Mouse (Mus musculus) layer of hippocampus, postnatal 14 days (tissue): ENCODE data around the gene Itsn1. TPM values are rescaled to one million over a fixed set of nuclear protein-coding genes. Genes with fewer than 3 reads are reported as not detected.
A peak's percentile ranks its signal among the peaks of the same experiment; 100 is the strongest.

Experiments
- DNase-seq, 2 experiments: peaks; one replicate each; pipeline ENCODE4 v3.0.0; 2021 to 2022; ENCODE audit warnings: low spot score in 2 of 2, mixed read lengths in 1 of 2
- microRNA-seq, 2 experiments: library from miRNA; unstranded; fragments of <30 nt; microRNA quantifications; one replicate each; pipeline ENCODE4 v1.2.0; 2021
- total RNA-seq, 2 experiments: library from RNA; stranded (reverse); gene quantifications; 2 replicates each; pipeline ENCODE4 v1.2.3; 2021

Itsn1 gene
- total RNA-seq, 2 experiments from 2014 or later, result 155 to 157 TPM

DNA sequence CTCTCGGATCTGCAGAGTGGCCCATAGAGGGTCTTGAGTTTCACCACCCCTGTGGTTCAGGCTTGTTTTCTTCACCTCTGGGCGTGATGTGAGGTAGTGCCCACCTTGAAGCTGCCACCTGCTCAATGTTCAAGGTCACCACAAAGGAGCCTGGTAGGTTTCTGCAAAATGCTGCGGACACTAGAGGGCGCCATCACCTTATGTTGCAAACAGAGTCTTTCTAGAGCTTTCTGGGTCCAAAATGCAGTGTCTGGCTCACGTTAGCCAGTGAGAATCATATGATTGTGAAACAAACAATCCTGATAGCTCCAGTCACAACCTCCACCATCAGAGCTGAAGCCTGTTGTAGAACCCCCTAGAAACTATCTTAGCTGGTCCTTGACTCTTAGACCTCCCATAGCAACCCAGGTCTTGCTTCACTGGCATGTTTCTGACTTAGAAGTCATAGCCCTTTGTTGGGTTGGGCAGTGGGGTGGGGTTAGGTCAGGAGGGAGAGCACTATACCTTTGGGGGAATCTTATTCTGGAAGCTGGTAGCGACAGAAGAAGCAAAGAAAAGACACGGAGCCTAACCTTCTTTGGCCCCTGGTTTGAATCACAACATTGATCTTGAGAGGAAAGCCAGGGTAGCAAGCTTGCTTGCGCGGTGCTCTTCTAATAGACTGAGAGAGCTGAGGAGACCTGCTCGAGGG lies 207.4 kb downstream of the Itsn1 start:
- peak; percentile 78 to 86 for DNase-seq

DNA sequence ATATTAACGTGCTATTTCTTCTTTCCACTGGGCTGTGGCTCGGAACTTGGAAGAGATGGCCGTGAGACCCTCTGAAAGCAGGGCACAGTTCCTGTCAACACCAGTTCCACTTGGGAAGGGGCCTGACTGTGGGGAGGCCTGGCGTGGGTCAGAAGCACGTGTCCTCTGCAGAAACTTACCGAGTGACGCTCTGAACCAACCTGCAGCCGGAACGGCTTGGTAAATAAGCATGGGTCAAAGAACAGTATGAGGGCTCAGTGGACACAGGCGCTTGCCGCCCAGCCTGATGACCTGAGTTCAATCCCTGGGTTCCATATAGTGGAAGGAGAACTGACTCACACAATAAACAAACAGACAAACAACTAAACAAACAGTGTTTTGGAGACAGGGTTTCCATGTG lies 208.2 kb downstream of the Itsn1 start:
- no peak for DNase-seq

DNA sequence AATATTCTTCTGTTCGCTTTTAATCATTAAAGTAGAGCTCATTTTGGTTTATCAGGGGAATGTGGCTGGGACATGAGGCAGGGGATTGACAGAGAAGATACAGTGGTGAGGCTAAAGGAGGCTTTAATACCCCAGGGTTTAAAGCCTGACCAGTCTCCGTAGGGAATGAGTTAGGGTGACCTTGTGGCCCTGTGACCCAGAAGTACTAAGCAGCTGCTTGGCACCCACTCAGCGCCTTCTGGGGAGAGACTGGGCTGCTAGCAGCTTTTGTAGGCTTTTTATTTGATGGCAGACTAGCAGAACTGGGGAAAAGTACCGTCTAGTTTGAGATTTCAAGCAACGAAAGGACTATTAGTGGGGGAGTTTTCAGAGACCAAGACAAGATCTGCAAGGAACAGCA lies 209.1 kb downstream of the Itsn1 start:
- DNase-seq, result no peak

DNA sequence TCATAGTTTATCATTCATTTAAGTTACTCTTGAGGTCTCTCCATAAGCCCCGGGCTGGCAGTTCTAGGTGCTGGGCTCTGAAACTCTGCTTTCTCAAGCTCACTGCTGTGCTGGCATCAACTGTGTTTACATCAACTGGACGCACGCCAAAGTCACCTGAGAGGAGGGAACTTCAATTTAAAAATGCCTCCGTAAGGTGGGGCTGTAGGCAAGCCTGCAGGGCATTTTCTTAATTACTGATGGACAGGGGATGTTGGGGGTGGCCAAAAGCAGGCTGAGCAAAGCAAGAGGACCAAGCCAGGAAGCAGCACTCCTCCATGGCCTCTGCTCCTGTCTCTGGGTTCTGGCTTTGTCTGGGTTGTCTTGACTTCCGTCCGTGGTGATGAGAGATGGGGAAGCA lies 211.6 kb downstream of the Itsn1 start:
- no peak for DNase-seq

DNA sequence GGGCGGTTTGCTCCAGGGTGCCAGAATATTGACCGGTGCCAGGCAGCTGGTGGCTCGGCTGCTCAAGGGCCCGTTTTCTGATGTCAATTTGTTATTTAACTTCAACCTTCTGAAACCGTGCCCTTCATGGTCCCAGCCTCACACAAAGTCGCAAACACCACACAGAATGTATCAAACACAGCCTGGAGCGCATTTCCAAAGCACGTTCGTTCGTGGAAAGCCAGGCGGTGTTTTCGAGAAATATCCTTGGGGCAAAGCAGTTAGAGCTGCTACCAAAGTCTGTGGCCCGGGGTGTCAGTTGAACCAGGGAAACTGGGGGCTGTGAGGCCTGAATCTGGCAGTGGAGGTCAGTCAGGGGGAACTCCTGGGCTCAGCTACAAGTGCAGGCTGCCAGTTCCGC lies 213.1 kb downstream of the Itsn1 start:
- no peak for DNase-seq

- DNase-seq, result no peak
These were observed 217.2 kb downstream of the Itsn1 start for GRCm38 (mm10) chr16:91946261-91946660.

DNA sequence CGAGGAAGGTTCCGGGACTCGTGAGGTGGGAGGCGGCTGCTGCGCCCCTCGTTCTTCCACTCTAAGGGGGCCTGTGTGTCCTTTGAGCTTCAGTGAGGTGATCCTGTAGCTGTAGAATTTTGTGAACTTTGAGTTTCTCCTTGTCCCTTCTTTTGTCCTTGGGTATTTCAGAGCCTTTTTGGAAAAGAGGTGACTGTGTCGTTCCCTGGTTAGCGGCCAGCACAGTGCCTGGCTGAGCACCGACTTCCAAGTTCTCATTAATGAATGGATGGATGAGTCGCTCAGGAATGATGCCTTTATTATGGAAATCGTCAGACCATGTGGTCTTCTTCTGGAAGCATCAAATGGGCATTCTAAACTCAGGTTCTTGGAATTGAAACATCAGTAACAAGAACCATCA lies 218.0 kb downstream of the Itsn1 start:
- no peak for DNase-seq

- no peak for DNase-seq
These were observed 224.9 kb downstream of the Itsn1 start for GRCm38 (mm10) chr16:91953967-91954366.

GRCm38 (mm10) chr16:91954766-91955165 lies 225.7 kb downstream of the Itsn1 start:
- no peak for DNase-seq

DNA sequence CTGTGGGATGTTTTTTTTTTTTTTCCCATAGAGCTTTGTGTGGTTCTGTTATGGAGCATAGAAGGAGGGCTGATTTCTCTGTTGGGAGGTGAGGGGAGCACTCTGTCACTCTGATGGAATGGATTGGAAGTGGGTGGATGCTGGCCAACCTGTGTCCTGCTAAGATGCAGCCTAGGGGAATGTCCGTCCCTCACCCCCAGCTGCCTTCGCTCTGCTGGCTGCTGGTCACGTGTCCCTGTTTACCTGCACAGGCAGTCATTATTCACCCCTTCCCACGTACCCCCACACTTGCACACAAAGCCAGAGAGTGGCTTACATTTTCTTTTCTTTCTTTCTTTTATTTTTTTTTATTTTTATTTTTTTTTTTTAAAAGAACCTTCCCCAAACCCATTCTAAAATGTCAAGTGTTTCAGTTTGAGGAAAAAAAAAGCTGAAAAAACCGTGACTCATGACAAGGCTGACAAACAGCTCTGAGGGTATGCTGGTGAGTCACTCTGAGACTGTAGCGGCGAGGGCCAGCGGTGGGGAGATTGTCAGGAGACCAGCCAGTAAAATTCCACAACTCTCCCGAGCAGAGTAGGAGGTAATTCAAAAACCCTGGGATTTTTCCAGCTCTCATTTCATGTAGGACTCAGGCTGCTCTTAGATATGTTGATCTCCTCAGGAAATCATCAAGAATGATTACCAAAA lies 233.3 kb downstream of the Itsn1 start:
- peak in 1 of 2 experiments; percentile 73 for DNase-seq

- DNase-seq, result peak; percentile 55 to 75
These were observed 233.9 kb downstream of the Itsn1 start for GRCm38 (mm10) chr16:91962894-91963555.

- peak in 1 of 2 experiments; percentile 31 for DNase-seq
These were observed 234.4 kb downstream of the Itsn1 start for GRCm38 (mm10) chr16:91963556-91963900.

- DNase-seq, result no peak
These were observed 235.5 kb downstream of the Itsn1 start for GRCm38 (mm10) chr16:91964308-91965178.

DNA sequence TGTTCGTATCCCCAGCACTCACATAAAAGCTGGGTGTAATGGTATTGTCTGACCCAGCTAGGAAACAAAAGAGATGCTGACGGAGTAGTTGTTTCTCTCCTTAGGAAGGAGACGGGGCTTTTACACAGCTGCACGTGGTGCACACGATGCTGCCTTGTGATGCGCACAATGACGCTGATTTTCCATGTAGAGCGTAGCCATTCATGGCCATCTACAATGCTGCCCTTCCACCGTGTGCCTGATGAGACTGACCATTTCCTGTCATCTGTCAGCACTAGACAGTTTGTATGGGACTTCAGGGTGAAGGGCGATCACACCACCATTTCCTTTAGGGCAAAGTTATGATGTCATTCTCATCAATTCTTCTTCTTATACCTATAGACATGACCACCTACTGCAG lies 239.6 kb downstream of the Itsn1 start:
- no peak for DNase-seq

- no peak for DNase-seq
These were observed 240.5 kb downstream of the Itsn1 start for GRCm38 (mm10) chr16:91969516-91970031.

Small RNA genes lying within 50 kb of the gene (microRNA-seq; reads per million reads assigned to microRNA genes)
- gene Gm27773, result 0 reads per million in 2 experiments

Other genes with a start within 250 kb of the Itsn1 start
- gene Ifnar1, start 244.0 kb upstream of the Itsn1 start, total RNA-seq, result 10 to 100 TPM; 59.9 to 66.3 TPM
- gene Ifngr2, start 182.2 kb upstream of the Itsn1 start, total RNA-seq, result 10 to 100 TPM; 82.4 to 87.0 TPM
- gene Tmem50b, start 131.5 kb upstream of the Itsn1 start, total RNA-seq, result 100 to 1,000 TPM; 126 to 142 TPM
- 1 to 10 TPM; 5.0 to 6.5 TPM for gene Dnajc28, start 110.3 kb upstream of the Itsn1 start, total RNA-seq
- gene Gart, start 82.3 kb upstream of the Itsn1 start, total RNA-seq, result 10 to 100 TPM; 45.7 to 56.7 TPM
- 100 to 1,000 TPM; 224 to 256 TPM for gene Son, start 81.8 kb upstream of the Itsn1 start, total RNA-seq
- 10 to 100 TPM; 24.6 TPM for gene Donson, start 40.5 kb upstream of the Itsn1 start, total RNA-seq
- 10 to 100 TPM; 79.2 to 87.5 TPM for gene Cryzl1, start 306 bp upstream of the Itsn1 start, total RNA-seq